Mouse (Mus musculus) sigmoid colon, adult 10 weeks (tissue): ENCODE data around the gene Rasl12. TPM values are rescaled to one million over a fixed set of nuclear protein-coding genes. Genes with fewer than 3 reads are reported as not detected.

ENCODE experiments used
- polyA plus RNA-seq: library from polyadenylated mRNA; stranded (reverse); fragments of 350-450 nt; fragmentation: Illumina TruSeq; extraction: RNeasy Lipid Tissue Mini Kit (QIAGEN cat#74804); gene quantifications from one replicate; pipeline ENCODE4 v1.2.3, GENCODE M21; 2014; ENCODE audit warnings: low read depth, low replicate concordance

Gene Rasl12
- 2.4 TPM for polyA plus RNA-seq

GRCm38 (mm10) chr9:65398279-65398678, at the start of gene Rasl12:
Gene Rasl12 (plus strand): TSS chr9:65398506.

GRCm38 (mm10) chr9:65360641-65361448, 37.5 kb upstream of the Rasl12 start, which contains the start of gene Ubap1l:
Gene Ubap1l (plus strand): TSS chr9:65361041.

GRCm38 (mm10) chr9:65391613-65391964, 6.7 kb upstream of the Rasl12 start, which contains the start of gene Kbtbd13:
Gene Kbtbd13 (minus strand): TSS chr9:65391652.

GRCm38 (mm10) chr9:65422760-65423501, 24.6 kb downstream of the Rasl12 start, which contains the start of gene Slc51b:
Gene Slc51b (minus strand): TSS chr9:65422955.

GRCm38 (mm10) chr9:65435671-65436301, 37.5 kb downstream of the Rasl12 start, which contains the start of gene Mtfmt:
Gene Mtfmt (plus strand): TSS chr9:65435782.

GRCm38 (mm10) chr9:65460732-65461442, 62.6 kb downstream of the Rasl12 start, which contains the start of gene Spg21:
Gene Spg21 (plus strand): TSS chr9:65460947.

Other genes with a start within 250 kb of the Rasl12 start
- gene Parp16, start 203.2 kb upstream of the Rasl12 start, polyA plus RNA-seq, result 8.5 TPM
- 7.9 TPM for gene Cilp, start 133.3 kb upstream of the Rasl12 start, polyA plus RNA-seq
- 98.3 TPM for gene Clpx, start 104.2 kb upstream of the Rasl12 start, polyA plus RNA-seq
- 11.3 TPM for gene Pdcd7, start 52.4 kb upstream of the Rasl12 start, polyA plus RNA-seq
- gene Ubap1l, start 37.5 kb upstream of the Rasl12 start, polyA plus RNA-seq, result not detected
- 0.28 TPM for gene Kbtbd13, start 6.9 kb upstream of the Rasl12 start, polyA plus RNA-seq
- 25.8 TPM for gene Slc51b, start 24.4 kb downstream of the Rasl12 start, polyA plus RNA-seq
- 27.8 TPM for gene Mtfmt, start 37.3 kb downstream of the Rasl12 start, polyA plus RNA-seq
- gene Spg21, start 62.4 kb downstream of the Rasl12 start, polyA plus RNA-seq, result 103 TPM
- not detected for gene Ankdd1a, start 121.7 kb downstream of the Rasl12 start, polyA plus RNA-seq
- gene Plekho2, start 181.5 kb downstream of the Rasl12 start, polyA plus RNA-seq, result 0.66 TPM
- gene Pif1, start 188.7 kb downstream of the Rasl12 start, polyA plus RNA-seq, result 1.2 TPM
- 11.6 TPM for gene Rbpms2, start 231.1 kb downstream of the Rasl12 start, polyA plus RNA-seq